Comparison of ENCODE assay signal across 10 mouse cellular contexts in the genomic region with DNA sequence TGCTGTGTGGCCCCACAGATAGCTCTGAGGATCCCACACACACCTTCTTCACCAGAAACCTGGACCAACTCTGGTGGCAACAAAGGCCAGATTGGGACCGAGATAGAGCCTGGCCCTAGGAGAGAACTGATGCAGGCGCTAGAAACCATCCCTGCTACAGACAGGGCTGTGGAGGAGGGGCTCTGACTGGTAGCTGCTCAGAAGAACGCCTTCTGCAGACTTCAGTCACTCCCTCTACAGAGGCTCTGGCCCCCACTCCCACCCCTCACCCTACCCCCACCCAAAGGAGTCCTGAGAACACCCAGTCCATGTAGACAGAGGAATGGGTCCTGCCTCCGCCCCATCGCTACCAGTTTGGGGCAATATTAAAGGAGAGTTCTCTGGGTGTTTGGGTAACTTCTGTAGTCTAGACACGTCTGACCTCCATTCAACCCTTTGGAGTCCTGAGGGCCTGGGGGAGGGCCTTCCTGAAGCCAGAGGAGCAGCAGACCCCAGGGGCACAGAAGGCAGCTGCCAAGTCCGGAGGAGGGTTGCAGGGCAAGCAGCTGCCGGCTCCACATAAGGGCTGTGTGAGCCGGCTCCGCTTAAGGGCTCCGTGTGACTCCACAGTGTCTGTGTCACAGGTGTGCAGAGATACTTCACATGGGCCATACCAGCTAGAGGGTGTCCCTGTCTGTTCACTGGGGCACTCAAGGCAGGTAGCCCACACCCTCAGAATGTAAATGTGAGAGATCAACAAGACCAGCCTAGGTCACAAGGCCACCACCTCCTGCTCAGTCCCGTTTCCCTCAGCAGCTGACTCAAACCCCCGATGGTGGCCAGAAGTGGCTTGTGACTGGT. TPM values are rescaled to one million over a fixed set of nuclear protein-coding genes. Genes with fewer than 3 reads are reported as not detected.
DNase-seq lines count a peak whose midpoint lies in the region; ATAC-seq and TF ChIP-seq lines count a peak whose summit lies in the region.
"Had no signal": no experiment of that assay in that cellular context is flagged by ENCODE, and none has a peak within 500 bp of the region (broad histone marks: within the 10 kb centered on the region; RNA-seq: fewer than 3 reads in every experiment).

No protein-coding gene starts in this region.

- 0 out of 2 replicates have a peak, but pooled peaks cover 5% of the 10 kb centered on the region for H3K36me3 ChIP-seq in heart, embryonic 10.5 days
- H3K36me3 ChIP-seq in heart, adult 2 months (ENCODE audit: control insufficient read depth, insufficient read depth, low read length): no peaks in the 10 kb centered on the region
- H3K36me3 ChIP-seq in neural tube, embryonic 11.5 days (ENCODE audit: control insufficient read depth, insufficient read depth, low read length): no peaks in the 10 kb centered on the region
- 0 out of 2 replicates have a peak, but pooled peaks cover 2% of the 10 kb centered on the region for H3K36me3 ChIP-seq in hindbrain, embryonic 16.5 days (ENCODE audit: control insufficient read depth, insufficient read depth, low read length)

- no peak overlapping the region for H3K9ac ChIP-seq in heart, adult 2 months (ENCODE audit: low read depth, low read length)
- peak overlapping the region; percentile 0; the same call in 1 of the 2 replicates for H3K9ac ChIP-seq in neural tube, embryonic 11.5 days (ENCODE audit: low read length)
- no peak overlapping the region for H3K9ac ChIP-seq in hindbrain, embryonic 16.5 days (ENCODE audit: low read depth, low read length)

- peak; percentile 68 for ATAC-seq in neural tube, embryonic 11.5 days (ENCODE audit: insufficient read depth, low FRiP score, low TSS enrichment)
- peak; percentile 43; the same call in 1 of the 2 replicates for ATAC-seq in hindbrain, embryonic 16.5 days
- no peak for ATAC-seq in granulocyte monocyte progenitor cell, adult 5-6 weeks (replicated peaks; ENCODE audit: poor library complexity, severe bottlenecking)

- peak overlapping the region; percentile 14; the same call in 1 of the 2 replicates for H3K4me2 ChIP-seq in neural tube, embryonic 11.5 days (ENCODE audit: low read depth)
- H3K4me2 ChIP-seq in hindbrain, embryonic 16.5 days (ENCODE audit: low read length): no peak overlapping the region

- H3K27ac ChIP-seq in heart, embryonic 10.5 days: peak overlapping the region; percentile 65
- no peak overlapping the region for H3K27ac ChIP-seq in heart, adult 2 months
- peak overlapping the region; percentile 39; the same call in 1 of the 2 replicates for H3K27ac ChIP-seq in neural tube, embryonic 11.5 days (ENCODE audit: low read depth, low read length)
- H3K27ac ChIP-seq in hindbrain, embryonic 16.5 days (ENCODE audit: low read depth, low read length): no peak overlapping the region

- H3K79me2 ChIP-seq in heart, adult 2 months (replicated peaks; ENCODE audit: control insufficient read depth, insufficient read depth, low read length): no peaks in the 10 kb centered on the region

- no peak for TF ChIP-seq EP300 in heart, adult 2 months (IDR thresholded peaks at IDR 0.05; ENCODE audit: insufficient read depth, low read depth, low read length)

- peaks cover 74% of the 10 kb centered on the region for H3K4me1 ChIP-seq in heart, embryonic 10.5 days
- H3K4me1 ChIP-seq in heart, adult 2 months (ENCODE audit: control insufficient read depth, insufficient read depth, low read length): 0 out of 2 replicates have a peak, but pooled peaks cover 2% of the 10 kb centered on the region
- peaks cover 40% of the 10 kb centered on the region for H3K4me1 ChIP-seq in neural tube, embryonic 11.5 days (ENCODE audit: control insufficient read depth, insufficient read depth, low read length)
- peaks cover 14% of the 10 kb centered on the region for H3K4me1 ChIP-seq in hindbrain, embryonic 16.5 days (ENCODE audit: control insufficient read depth, insufficient read depth, low read depth, low read length)

- H3K4me3 ChIP-seq in heart, embryonic 10.5 days: peak overlapping the region; percentile 22; the same call in 1 of the 2 replicates
- no peak overlapping the region for H3K4me3 ChIP-seq in heart, adult 2 months
- H3K4me3 ChIP-seq in neural tube, embryonic 11.5 days (ENCODE audit: low read depth, low read length): no peak overlapping the region
- no peak overlapping the region for H3K4me3 ChIP-seq in hindbrain, embryonic 16.5 days (ENCODE audit: low read length)
- H3K4me3 ChIP-seq: erythroblast, embryonic 14.5 days had no signal

- H3K27me3 ChIP-seq in heart, embryonic 10.5 days (ENCODE audit: insufficient read depth, poor library complexity, severe bottlenecking): no peaks in the 10 kb centered on the region
- H3K27me3 ChIP-seq in heart, adult 2 months (ENCODE audit: control insufficient read depth, insufficient read depth, low read length): no peaks in the 10 kb centered on the region
- H3K27me3 ChIP-seq in neural tube, embryonic 11.5 days (ENCODE audit: control insufficient read depth, insufficient read depth, low read length): no peaks in the 10 kb centered on the region
- H3K27me3 ChIP-seq in hindbrain, embryonic 16.5 days (replicated peaks; ENCODE audit: control insufficient read depth, insufficient read depth, low read length): no peaks in the 10 kb centered on the region

- no peak for TF ChIP-seq POLR2A in heart, adult 2 months (IDR thresholded peaks at IDR 0.05; ENCODE audit: insufficient read depth, low read depth, low read length)

- DNase-seq in heart, embryonic 10.5 days (ENCODE audit: low spot score): no peak
- DNase-seq in heart, adult 2 months: no peak
- peak; percentile 64 for DNase-seq in neural tube, embryonic 11.5 days (ENCODE audit: low spot score)
- no peak for DNase-seq in neural tube, embryonic 10.5 days (ENCODE audit: extremely low spot score, low spot score)
- peak; percentile 60 for DNase-seq in retina, postnatal 1 day
- no peak for DNase-seq in right cerebral cortex, postnatal 25 days
- DNase-seq: B cell, adult 2 months had no signal

- WGBS in heart, embryonic 10.5 days: 49% methylated on average over 13 of the region's 13 CpGs
- WGBS in heart, adult 2 months: 68% methylated on average over 13 of the region's 13 CpGs
- 38% methylated on average over 13 of the region's 13 CpGs for WGBS in neural tube, embryonic 11.5 days
- WGBS in hindbrain, embryonic 16.5 days: 31% methylated on average over 13 of the region's 13 CpGs

- no peaks in the 10 kb centered on the region for H3K9me3 ChIP-seq in heart, embryonic 10.5 days
- no peaks in the 10 kb centered on the region for H3K9me3 ChIP-seq in neural tube, embryonic 11.5 days (ENCODE audit: control insufficient read depth, low read length)
- H3K9me3 ChIP-seq in hindbrain, embryonic 16.5 days (ENCODE audit: control insufficient read depth, low read length): no peaks in the 10 kb centered on the region

- TF ChIP-seq CTCF in heart, adult 2 months (IDR thresholded peaks at IDR 0.05): no peak

- intact Hi-C loops in heart, adult 2 months (cut with DNase I): no loop called here

RNA-seq across cellular contexts. Expression of a gene that starts 51.8 kb away (rescaled TPM):
- 1,513 and 2,033 TPM in 2 replicates for polyA plus RNA-seq in heart, embryonic 10.5 days (2016; fragmentation: Nextera tagmentation; extraction: Ambion mirVana)
- total RNA-seq in heart, adult 2 months (2021): 100 to 1,000 TPM; 222 to 321 TPM
- polyA plus RNA-seq in heart, adult 2 months (2012; rRNA removed): 510 and 694 TPM in 2 replicates
- 3,675 and 3,804 TPM in 2 replicates for polyA plus RNA-seq in neural tube, embryonic 11.5 days (2014; fragmentation: Nextera tagmentation; extraction: Ambion mirVana)
- 4,199 and 4,222 TPM in 2 replicates for polyA plus RNA-seq in hindbrain, embryonic 16.5 days (2015; fragmentation: Nextera tagmentation; extraction: Ambion mirVana)
- total RNA-seq in granulocyte monocyte progenitor cell, adult 5-6 weeks (2014; fragmentation: Nextera tagmentation): 1,412 and 1,653 TPM in 2 replicates
- total RNA-seq in granulocyte monocyte progenitor cell, adult 5-6 weeks (2017): 733 and 780 TPM in 2 replicates

Comparison
In these comparisons a context has a peak if more than half of its experiments do, and no peak if none do; other contexts are left out.
1. DNase-seq: peak in neural tube, embryonic 11.5 days (single experiment) and retina, postnatal 1 day (single experiment); none in heart, embryonic 10.5 days (single experiment), heart, adult 2 months (0 of 2), neural tube, embryonic 10.5 days (single experiment) and right cerebral cortex, postnatal 25 days (single experiment).
2. H3K27ac ChIP-seq: peak in heart, embryonic 10.5 days (single experiment) and neural tube, embryonic 11.5 days (single experiment); none in heart, adult 2 months (single experiment) and hindbrain, embryonic 16.5 days (single experiment).